Mouse (Mus musculus): ENCODE data around the gene Usp8. TPM values are rescaled to one million over a fixed set of nuclear protein-coding genes. Genes with fewer than 3 reads are reported as not detected.

Gene Usp8
- polyA plus RNA-seq, 1 experiment from 2014 or later, result 47.7 TPM

DNA sequence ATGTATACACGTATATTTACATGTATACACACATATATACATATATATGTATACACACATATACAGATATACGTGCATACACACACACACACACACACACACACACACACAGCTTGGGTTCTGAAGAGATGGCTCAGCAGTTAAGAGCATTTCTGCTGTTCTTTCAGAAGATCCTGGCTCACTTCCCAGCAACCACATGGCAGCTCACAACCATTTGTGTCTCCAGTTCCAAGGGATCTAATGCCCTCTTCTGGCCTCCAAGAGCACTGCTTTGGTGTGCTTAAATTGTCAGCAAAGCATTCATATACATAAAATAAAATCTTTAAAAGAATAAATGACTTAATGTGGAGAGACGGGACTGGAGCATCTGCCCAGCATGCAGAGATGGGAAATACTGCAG, 75.3 kb downstream of the Usp8 start:
- no peak overlapping the region for H3K4me3 ChIP-seq (ENCODE audit: low read depth, low read length)
- H3K27me3 ChIP-seq (ENCODE audit: control insufficient read depth, insufficient read depth, low read length), result no peaks in the 10 kb centered on the region
- no peak overlapping the region for H3K27ac ChIP-seq (ENCODE audit: low read depth, low read length)
- no peak overlapping the region for H3K9ac ChIP-seq (ENCODE audit: low read length)
- no peaks in the 10 kb centered on the region for H3K4me1 ChIP-seq (ENCODE audit: control insufficient read depth, insufficient read depth, low read length)
- H3K9me3 ChIP-seq (ENCODE audit: control insufficient read depth, low read length), result no peaks in the 10 kb centered on the region
- no peak overlapping the region for H3K4me2 ChIP-seq (ENCODE audit: low read depth)
- WGBS, result 79% methylated on average over 3 of the region's 3 CpGs
- ATAC-seq (ENCODE audit: insufficient read depth, low FRiP score, low TSS enrichment) (no peak), DNase-seq (ENCODE audit: low spot score) (no peak)
- no peaks in the 10 kb centered on the region for H3K36me3 ChIP-seq (ENCODE audit: control insufficient read depth, insufficient read depth, low read length)

GRCm38 (mm10) chr2:126783370-126783769, 76.2 kb downstream of the Usp8 start, which contains the start of gene Usp50:
Usp50 (minus strand) TSS chr2:126783470.
- H3K9me3 ChIP-seq (ENCODE audit: control insufficient read depth, low read length), result no peaks in the 10 kb centered on the region
- H3K36me3 ChIP-seq (ENCODE audit: control insufficient read depth, insufficient read depth, low read length), result no peaks in the 10 kb centered on the region
- no peak within 1 kb of the TSS for H3K4me2 ChIP-seq (ENCODE audit: low read depth)
- no peaks in the 10 kb centered on the region for H3K4me1 ChIP-seq (ENCODE audit: control insufficient read depth, insufficient read depth, low read length)
- no peak within 1 kb of the TSS for H3K9ac ChIP-seq (ENCODE audit: low read length)
- no peak within 1 kb of the TSS for H3K4me3 ChIP-seq (ENCODE audit: low read depth, low read length)
- no peak within 1 kb of the TSS for H3K27ac ChIP-seq (ENCODE audit: low read depth, low read length)
- ATAC-seq (ENCODE audit: insufficient read depth, low FRiP score, low TSS enrichment), result no peak
- WGBS, result 65% methylated on average over 4 of the region's 4 CpGs
- H3K27me3 ChIP-seq (ENCODE audit: control insufficient read depth, insufficient read depth, low read length), result no peaks in the 10 kb centered on the region
- no peak for DNase-seq (ENCODE audit: low spot score)

GRCm38 (mm10) chr2:126787721-126788342, 80.7 kb downstream of the Usp8 start:
- Histone ChIP-seq H3K27me3 (ENCODE audit: control insufficient read depth, insufficient read depth, low read length) (no peaks in the 10 kb centered on the region), H3K4me2 (ENCODE audit: low read depth) (no peak overlapping the region), H3K4me1 (ENCODE audit: control insufficient read depth, insufficient read depth, low read length) (no peaks in the 10 kb centered on the region), H3K27ac (ENCODE audit: low read depth, low read length) (no peak overlapping the region), H3K9ac (ENCODE audit: low read length) (no peak overlapping the region), H3K9me3 (ENCODE audit: control insufficient read depth, low read length) (no peaks in the 10 kb centered on the region), H3K36me3 (ENCODE audit: control insufficient read depth, insufficient read depth, low read length) (peaks cover 5% of the 10 kb centered on the region; the same call in 1 of the 2 replicates), H3K4me3 (ENCODE audit: low read depth, low read length) (no peak overlapping the region)
- ATAC-seq (ENCODE audit: insufficient read depth, low FRiP score, low TSS enrichment) (no peak), DNase-seq (ENCODE audit: low spot score) (no peak)
- WGBS, result 61% methylated on average over 9 of the region's 9 CpGs

- H3K9me3 ChIP-seq (ENCODE audit: control insufficient read depth, low read length), result no peaks in the 10 kb centered on the region
Measured at GRCm38 (mm10) chr2:126792611-126793010, 85.5 kb downstream of the Usp8 start.

GRCm38 (mm10) chr2:126795708-126796107, 88.6 kb downstream of the Usp8 start:
- H3K36me3 ChIP-seq (ENCODE audit: control insufficient read depth, insufficient read depth, low read length), result peaks cover 7% of the 10 kb centered on the region; the same call in 1 of the 2 replicates
- no peaks in the 10 kb centered on the region for H3K27me3 ChIP-seq (ENCODE audit: control insufficient read depth, insufficient read depth, low read length)
- H3K9me3 ChIP-seq (ENCODE audit: control insufficient read depth, low read length), result no peaks in the 10 kb centered on the region
- no peaks in the 10 kb centered on the region for H3K4me1 ChIP-seq (ENCODE audit: control insufficient read depth, insufficient read depth, low read length)
- no peak overlapping the region for H3K4me3 ChIP-seq (ENCODE audit: low read depth, low read length)
- ATAC-seq (ENCODE audit: insufficient read depth, low FRiP score, low TSS enrichment), result no peak
- DNase-seq (ENCODE audit: low spot score), result no peak
- no peak overlapping the region for H3K9ac ChIP-seq (ENCODE audit: low read length)
- no peak overlapping the region for H3K27ac ChIP-seq (ENCODE audit: low read depth, low read length)
- H3K4me2 ChIP-seq (ENCODE audit: low read depth), result no peak overlapping the region
- 90% methylated on average over 3 of the region's 3 CpGs for WGBS

More at GRCm38 (mm10) chr2:126792611-126793010, 85.5 kb downstream of the Usp8 start:
- 83% methylated on average over 5 of the region's 5 CpGs for WGBS
- Histone ChIP-seq H3K4me2 (ENCODE audit: low read depth) (no peak overlapping the region), H3K27ac (ENCODE audit: low read depth, low read length) (no peak overlapping the region), H3K9ac (ENCODE audit: low read length) (no peak overlapping the region), H3K27me3 (ENCODE audit: control insufficient read depth, insufficient read depth, low read length) (no peaks in the 10 kb centered on the region), H3K4me3 (ENCODE audit: low read depth, low read length) (no peak overlapping the region), H3K36me3 (ENCODE audit: control insufficient read depth, insufficient read depth, low read length) (peaks cover 7% of the 10 kb centered on the region; the same call in 1 of the 2 replicates), H3K4me1 (ENCODE audit: control insufficient read depth, insufficient read depth, low read length) (no peaks in the 10 kb centered on the region)
- DNase-seq (ENCODE audit: low spot score) (no peak), ATAC-seq (ENCODE audit: insufficient read depth, low FRiP score, low TSS enrichment) (no peak)

DNA sequence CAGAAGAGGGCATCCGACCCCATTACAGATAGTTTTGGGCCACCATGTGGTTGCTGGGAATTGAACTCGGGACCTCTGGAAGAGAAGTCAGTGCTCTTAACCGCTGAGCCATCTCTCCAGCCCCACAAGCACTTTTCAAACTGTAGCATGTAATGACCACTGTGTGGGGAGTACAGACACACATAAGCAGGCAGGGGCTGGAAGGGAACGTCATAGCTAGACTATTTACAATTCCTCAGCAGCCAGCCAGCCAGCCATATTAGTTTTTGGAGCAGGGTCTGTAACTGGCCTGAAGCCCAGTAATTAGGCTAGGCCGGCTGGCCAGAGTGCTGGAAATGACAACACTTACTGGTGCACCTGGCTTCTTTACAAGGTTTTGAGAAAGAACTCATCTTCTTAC, 91.3 kb downstream of the Usp8 start:
- Histone ChIP-seq H3K36me3 (ENCODE audit: control insufficient read depth, insufficient read depth, low read length) (peaks cover 3% of the 10 kb centered on the region; the same call in 1 of the 2 replicates), H3K27me3 (ENCODE audit: control insufficient read depth, insufficient read depth, low read length) (no peaks in the 10 kb centered on the region), H3K9ac (ENCODE audit: low read length) (no peak overlapping the region), H3K9me3 (ENCODE audit: control insufficient read depth, low read length) (no peaks in the 10 kb centered on the region), H3K27ac (ENCODE audit: low read depth, low read length) (no peak overlapping the region), H3K4me2 (ENCODE audit: low read depth) (no peak overlapping the region), H3K4me3 (ENCODE audit: low read depth, low read length) (no peak overlapping the region), H3K4me1 (ENCODE audit: control insufficient read depth, insufficient read depth, low read length) (no peaks in the 10 kb centered on the region)
- 88% methylated on average over 5 of the region's 5 CpGs for WGBS
- ATAC-seq (ENCODE audit: insufficient read depth, low FRiP score, low TSS enrichment) (no peak), DNase-seq (ENCODE audit: low spot score) (no peak)

- Histone ChIP-seq H3K27me3 (ENCODE audit: control insufficient read depth, insufficient read depth, low read length) (no peaks in the 10 kb centered on the region), H3K27ac (ENCODE audit: low read depth, low read length) (no peak overlapping the region), H3K4me1 (ENCODE audit: control insufficient read depth, insufficient read depth, low read length) (no peaks in the 10 kb centered on the region), H3K4me3 (ENCODE audit: low read depth, low read length) (no peak overlapping the region), H3K9me3 (ENCODE audit: control insufficient read depth, low read length) (no peaks in the 10 kb centered on the region), H3K4me2 (ENCODE audit: low read depth) (no peak overlapping the region), H3K9ac (ENCODE audit: low read length) (no peak overlapping the region), H3K36me3 (ENCODE audit: control insufficient read depth, insufficient read depth, low read length) (peaks cover 3% of the 10 kb centered on the region; the same call in 1 of the 2 replicates)
- WGBS, result 93% methylated on average over 3 of the region's 3 CpGs
- no peak for DNase-seq (ENCODE audit: low spot score)
- no peak for ATAC-seq (ENCODE audit: insufficient read depth, low FRiP score, low TSS enrichment)
Measured at GRCm38 (mm10) chr2:126801980-126802379, 94.9 kb downstream of the Usp8 start.

Other genes starting within 250 kb of the Usp8 start
- gene Atp8b4, start 206.7 kb upstream of the Usp8 start, polyA plus RNA-seq (2014; fragmentation: Nextera tagmentation; extraction: Ambion mirVana), result 0.09 TPM in 1 of 2 replicates, not detected in the other
- 0.51 and 0.69 TPM in 2 replicates for gene Slc27a2, start 154.9 kb upstream of the Usp8 start, polyA plus RNA-seq (2014; fragmentation: Nextera tagmentation; extraction: Ambion mirVana)
- 0.84 and 0.95 TPM in 2 replicates for gene Hdc, start 88.0 kb upstream of the Usp8 start, polyA plus RNA-seq (2014; fragmentation: Nextera tagmentation; extraction: Ambion mirVana)
- 81.8 and 82.6 TPM in 2 replicates for gene Gabpb1, start 31.0 kb upstream of the Usp8 start, polyA plus RNA-seq (2014; fragmentation: Nextera tagmentation; extraction: Ambion mirVana)
- gene Usp50, start 76.1 kb downstream of the Usp8 start, polyA plus RNA-seq (2014; fragmentation: Nextera tagmentation; extraction: Ambion mirVana), result 2.1 and 2.3 TPM in 2 replicates
- gene Trpm7, start 168.9 kb downstream of the Usp8 start, polyA plus RNA-seq (2014; fragmentation: Nextera tagmentation; extraction: Ambion mirVana), result 36.1 and 36.4 TPM in 2 replicates
- 33.6 and 34.5 TPM in 2 replicates for gene Sppl2a, start 225.9 kb downstream of the Usp8 start, polyA plus RNA-seq (2014; fragmentation: Nextera tagmentation; extraction: Ambion mirVana)

Data from neural tube, embryonic 11.5 days (tissue).